Mouse (Mus musculus) cerebellum, postnatal 4 days (tissue): ENCODE measurements around the gene Zhx3.

Source experiments
- DNase-seq, 2 experiments: peaks; one replicate each; pipeline ENCODE4 v3.0.0; 2022; ENCODE audit warnings: low spot score in 2 of 2, mixed read lengths in 1 of 2

Zhx3 gene

DNA sequence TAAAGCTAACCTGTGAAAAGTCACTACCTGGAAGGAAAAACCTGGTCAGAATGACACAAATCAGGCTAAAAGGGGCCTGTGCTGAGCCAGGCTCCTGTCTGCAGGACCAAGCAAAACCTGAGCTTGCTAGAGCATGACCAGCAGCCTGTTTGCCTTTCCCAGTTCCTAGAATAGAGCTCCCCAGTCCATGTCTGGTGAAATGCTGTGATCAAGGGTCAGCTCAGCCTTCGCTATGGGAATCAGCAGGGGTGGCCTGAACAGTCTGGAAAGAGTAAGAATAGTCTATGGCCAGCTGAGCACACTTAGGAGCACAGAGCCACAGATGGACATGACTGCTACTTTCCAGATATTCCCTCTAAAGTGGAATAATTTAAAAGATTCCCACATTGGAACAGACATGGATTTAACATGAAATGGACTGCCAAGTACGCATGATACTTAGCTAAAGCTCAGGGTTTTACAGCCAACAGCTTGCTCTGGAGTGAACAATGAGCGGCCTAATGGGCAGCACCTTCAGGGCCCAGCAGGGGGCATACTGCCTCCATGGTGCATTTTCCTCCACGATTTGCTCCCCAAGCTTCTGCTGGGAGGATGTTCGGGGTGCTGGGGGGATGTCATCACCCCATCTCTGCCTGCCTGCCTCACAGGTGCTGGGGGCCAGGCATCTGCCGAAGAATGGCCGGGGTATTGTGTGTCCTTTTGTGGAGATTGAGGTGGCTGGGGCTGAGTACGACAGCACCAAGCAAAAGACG lies 112.2 kb downstream of the Zhx3 start:
- DNase-seq, result peak in 1 of 2 experiments; percentile 34

GRCm38 (mm10) chr2:160756583-160757203 lies 116.1 kb downstream of the Zhx3 start:
- DNase-seq, result no peak

- no peak for DNase-seq
Observed at GRCm38 (mm10) chr2:160747075-160747474, 125.7 kb downstream of the Zhx3 start.

GRCm38 (mm10) chr2:160746637-160747036 lies 126.2 kb downstream of the Zhx3 start:
- DNase-seq, result no peak

GRCm38 (mm10) chr2:160745497-160745896 lies 127.3 kb downstream of the Zhx3 start:
- DNase-seq, result no peak

GRCm38 (mm10) chr2:160744823-160745210 lies 128.0 kb downstream of the Zhx3 start:
- no peak for DNase-seq

GRCm38 (mm10) chr2:160744040-160744822 lies 128.6 kb downstream of the Zhx3 start:
- peak in 1 of 2 experiments; percentile 71 for DNase-seq

DNA sequence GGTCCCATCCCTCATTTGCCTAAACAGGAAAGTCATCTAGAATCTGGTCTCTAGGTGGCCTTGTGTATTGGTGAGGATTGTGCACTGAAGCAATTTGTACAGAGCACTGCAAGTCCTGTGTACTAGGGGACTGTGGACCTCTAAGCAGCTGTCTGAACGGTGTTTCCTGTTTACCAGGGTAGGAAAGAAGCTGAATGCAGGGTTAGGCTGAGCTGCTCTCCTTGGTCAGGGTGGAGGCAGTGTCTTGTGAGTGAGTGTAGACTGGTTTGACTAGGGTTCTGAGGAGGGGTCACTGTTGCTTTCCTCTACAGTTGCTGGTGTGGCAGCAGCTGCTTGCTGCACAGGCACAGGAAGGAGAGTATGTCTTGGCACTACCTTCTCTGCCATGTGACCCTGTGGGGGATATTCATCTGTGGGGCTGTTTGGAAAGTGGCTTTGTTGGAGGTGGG lies 130.6 kb downstream of the Zhx3 start:
- DNase-seq, result no peak

DNA sequence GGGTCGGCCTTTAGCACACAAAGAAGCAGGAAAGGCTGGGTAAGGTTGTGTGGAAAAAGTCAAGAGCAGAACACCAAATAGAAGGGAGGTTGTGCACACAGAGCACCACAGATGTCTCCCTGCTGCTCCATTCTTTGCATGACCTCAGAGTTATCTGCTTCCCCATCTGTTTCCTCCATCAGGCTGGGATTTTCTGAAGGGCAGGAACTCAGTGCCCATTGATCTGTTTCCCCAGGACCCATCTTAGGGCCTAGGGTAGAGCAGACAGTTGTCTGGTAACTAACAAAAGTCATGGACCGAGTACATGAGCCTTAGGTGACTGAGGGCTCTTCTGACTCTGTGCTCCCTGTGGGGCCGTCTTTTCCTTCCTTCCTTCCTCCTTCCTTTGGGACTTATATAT lies 131.2 kb downstream of the Zhx3 start:
- no peak for DNase-seq

GRCm38 (mm10) chr2:160740521-160741156 lies 132.2 kb downstream of the Zhx3 start:
- no peak for DNase-seq

DNA sequence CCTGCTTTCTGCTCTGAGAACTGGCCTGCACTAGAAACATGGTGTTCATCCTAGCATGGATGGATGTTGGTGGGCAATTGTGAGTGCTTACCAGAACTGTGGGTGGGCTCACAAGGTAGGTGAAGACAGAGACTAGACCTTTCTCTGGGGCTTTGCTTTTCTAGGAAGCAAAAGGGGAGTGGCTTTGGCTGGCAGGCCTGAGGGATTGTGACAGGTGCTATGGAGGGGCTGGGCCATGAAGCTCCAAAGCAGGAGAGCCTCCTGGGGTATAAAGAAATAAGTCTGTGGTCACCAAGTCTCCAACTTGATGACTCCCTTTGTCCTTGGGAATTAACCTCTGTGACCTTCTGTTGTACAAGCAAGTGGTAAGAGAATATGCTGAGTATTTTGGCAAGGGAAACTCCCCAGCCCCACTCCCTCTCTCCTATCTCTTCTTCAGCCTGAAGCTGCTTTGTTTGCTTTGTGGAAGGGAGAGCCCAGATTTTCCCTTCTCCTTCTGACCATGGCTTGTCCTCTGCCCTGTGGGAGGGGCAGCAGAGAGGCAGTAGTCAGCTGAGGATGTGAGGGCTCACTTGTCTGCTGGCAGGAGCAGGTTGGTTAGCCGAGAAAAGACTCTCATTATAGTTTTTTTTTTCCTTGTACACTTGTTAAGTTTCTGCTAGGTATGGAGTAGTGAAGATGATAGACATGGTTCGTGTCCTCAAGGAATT lies 133.0 kb downstream of the Zhx3 start:
- no peak for DNase-seq

DNA sequence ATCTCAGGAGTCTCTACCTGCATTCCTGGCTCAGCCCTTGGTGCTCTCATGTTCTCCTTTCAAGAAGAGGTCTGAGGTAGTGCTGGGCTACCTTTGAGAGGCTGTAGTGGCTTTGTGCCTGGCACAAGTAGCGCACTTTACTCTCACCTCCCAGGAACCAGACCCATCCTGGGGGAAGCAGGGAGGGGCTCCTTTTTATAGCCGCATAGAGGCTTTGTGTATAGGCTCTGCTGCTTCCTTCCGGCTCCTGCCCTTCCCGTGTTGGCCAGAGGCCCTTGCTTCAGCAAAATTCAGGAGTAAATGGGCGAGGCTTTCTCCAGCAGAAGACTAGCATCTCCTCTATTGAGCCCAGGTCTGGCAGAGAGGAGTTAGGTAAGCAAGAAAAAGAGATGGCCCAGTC lies 134.4 kb downstream of the Zhx3 start:
- DNase-seq, result no peak

- no peak for DNase-seq
Observed at GRCm38 (mm10) chr2:160736466-160736865, 136.3 kb downstream of the Zhx3 start.

GRCm38 (mm10) chr2:160735706-160736310 lies 137.0 kb downstream of the Zhx3 start:
- DNase-seq, result no peak

- no peak for DNase-seq
Observed at GRCm38 (mm10) chr2:160734331-160734730, 138.5 kb downstream of the Zhx3 start.

DNA sequence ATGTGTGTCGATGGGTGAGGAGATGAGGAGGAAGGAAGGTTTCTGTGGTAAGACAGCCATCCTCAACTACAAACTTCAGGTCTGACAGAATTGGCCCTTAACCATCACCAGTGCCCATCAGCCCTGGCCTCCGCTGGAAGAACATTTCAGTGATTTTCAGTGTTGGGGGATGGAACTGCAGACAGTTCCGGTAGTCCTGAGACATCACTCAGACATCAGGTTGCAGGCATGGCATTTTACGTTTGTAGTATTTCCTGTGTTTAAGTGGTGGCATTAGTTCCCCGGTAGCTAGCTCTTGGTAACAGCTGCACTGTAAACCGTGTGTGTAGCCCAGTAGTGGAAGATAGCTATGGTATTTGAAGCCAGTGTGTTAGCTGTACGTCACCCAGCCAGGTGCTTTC lies 139.7 kb downstream of the Zhx3 start:
- DNase-seq, result no peak

DNA sequence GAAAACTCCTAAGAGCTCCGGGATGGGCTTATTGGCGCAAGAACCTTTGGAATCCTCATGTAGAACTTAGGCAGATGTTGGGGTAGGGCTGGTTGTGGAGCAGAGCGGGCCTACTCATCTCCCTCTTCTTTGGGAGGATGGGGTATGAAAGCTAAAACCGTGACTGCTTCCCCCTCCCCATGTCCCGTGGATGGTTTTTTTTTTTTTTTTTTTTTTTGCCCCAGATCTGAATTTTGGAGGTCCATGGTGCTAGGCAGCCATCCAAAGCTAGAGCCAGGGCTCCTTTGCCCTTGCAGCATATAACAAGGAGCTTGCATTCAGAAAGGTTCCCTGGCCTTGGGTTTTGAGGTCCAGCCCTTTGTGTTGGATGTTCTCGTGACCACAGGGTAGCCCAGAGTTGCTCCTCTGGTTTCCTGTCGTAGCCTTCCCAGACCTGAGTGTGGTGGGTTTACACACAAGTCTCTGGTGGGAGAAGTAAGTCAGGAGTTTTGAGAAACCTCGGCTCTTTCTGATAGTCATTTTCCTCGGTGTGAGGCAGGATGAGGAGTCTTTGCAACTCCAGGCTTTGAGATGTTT lies 140.3 kb downstream of the Zhx3 start:
- DNase-seq, result no peak

- peak; percentile 57 to 70 for DNase-seq
Observed at GRCm38 (mm10) chr2:160731839-160732261, 140.9 kb downstream of the Zhx3 start.

- peak; percentile 86 to 94 for DNase-seq
Observed at GRCm38 (mm10) chr2:160731117-160731838, 141.5 kb downstream of the Zhx3 start, which contains the start of gene Plcg1. Gene Plcg1 (plus strand): TSS chr2:160731300.

DNA sequence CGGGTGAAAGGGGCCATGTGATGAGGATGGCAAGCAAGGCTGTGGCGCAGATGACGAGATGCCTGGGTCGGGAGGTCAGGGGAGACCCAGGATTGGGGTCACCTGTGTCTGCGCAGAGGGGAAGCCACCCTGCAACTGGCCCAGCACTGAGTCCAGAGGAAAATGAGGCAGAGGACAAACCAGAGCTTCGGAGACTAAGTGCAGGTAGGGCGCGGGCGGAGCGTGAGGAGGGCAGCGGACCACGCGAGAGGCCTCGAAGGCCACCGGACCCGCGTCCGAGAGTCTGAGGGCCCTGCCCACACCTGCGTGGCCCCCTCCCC lies 142.0 kb downstream of the Zhx3 start:
- DNase-seq, result no peak
